Mouse (Mus musculus): ENCODE measurements around the gene Fcgr3.

DNA sequence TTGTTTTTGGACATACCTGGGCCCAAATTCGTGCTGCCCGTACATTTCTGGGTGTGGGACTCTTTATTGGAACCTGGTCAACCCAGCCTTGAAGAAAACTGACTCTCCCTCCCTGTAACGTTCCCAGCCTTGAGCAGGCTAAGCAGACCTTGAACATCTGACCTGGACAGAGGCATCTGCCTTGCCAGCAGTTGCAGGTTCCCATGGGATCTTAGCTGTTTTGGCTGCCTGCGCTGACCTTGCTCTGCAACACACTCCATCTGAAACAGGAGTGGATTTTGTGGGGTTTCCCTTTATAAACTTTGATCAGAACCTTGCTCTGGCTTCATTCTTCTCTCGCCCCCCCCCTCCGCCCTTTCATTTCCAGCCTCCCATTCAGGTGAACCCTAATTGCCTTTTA is 40.5 kb upstream of the Fcgr3 start:
- no peak for TF ChIP-seq CTCF (IDR thresholded peaks at IDR 0.05; ENCODE audit: low read depth, low read length)
- TF ChIP-seq POLR2A (IDR thresholded peaks at IDR 0.05; ENCODE audit: insufficient read depth, low read length), result no peak
